In the genomic region with DNA sequence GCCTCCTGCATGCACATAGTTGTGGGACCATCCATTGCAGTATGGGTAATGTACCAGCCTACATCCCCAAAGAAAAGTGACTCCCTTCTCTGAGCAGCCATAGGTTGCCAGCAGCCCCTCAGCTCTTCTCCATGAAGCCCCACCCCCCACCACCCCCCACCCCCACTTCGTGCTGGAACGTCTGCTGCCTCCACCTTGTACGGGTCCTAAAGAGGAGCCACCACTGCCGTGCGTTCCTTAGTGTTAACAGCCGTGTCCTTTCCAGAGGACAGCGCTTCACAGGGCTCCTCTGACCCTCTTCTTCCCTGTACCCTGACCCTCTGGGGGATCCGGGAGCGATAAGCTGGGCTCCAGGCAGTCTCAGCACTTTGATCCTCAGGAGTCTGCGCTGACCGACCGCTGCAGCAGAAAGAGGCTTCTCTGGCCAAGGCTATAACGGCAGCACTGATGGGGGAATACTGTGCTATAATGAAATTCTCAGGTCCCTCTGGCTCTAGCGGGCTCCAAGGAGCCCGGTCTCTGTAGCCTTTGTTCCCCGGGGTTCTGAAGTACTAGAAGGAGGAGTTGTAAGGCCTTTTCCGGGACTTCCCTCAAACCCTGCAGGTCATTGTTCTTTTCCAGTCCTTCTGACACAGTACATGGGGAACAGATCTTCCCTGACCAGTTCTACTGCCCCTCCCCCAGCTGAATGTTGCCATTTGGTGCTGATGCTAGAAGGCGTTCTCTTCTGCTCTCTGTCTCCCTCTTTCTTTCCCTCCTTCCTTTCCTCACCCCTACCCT, we compare ENCODE assay signal across 9 mouse cellular contexts. TPM values are rescaled to one million over a fixed set of nuclear protein-coding genes. Genes with fewer than 3 reads are reported as not detected.
DNase-seq lines count a peak whose midpoint lies in the region; ATAC-seq and TF ChIP-seq lines count a peak whose summit lies in the region.
"Had no signal": no experiment of that assay in that cellular context is flagged by ENCODE, and none has a peak within 500 bp of the region (broad histone marks: within the 10 kb centered on the region; RNA-seq: fewer than 3 reads in every experiment).

No protein-coding gene starts in this region.

- no peak for DNase-seq in kidney, adult 11 months
- peak; percentile 81 for DNase-seq in brain, adult 2 months (ENCODE audit: low read depth, low spot score)
- no peak for DNase-seq in liver, embryonic 14.5 days (ENCODE audit: low read depth in 3 of 3, low spot score in 3 of 3)
- DNase-seq in retina, embryonic 14.5 days (ENCODE audit: low spot score), result peak; percentile 63
- DNase-seq in gastrocnemius, adult 8-10 months (ENCODE audit: low spot score in 2 of 2), result no peak

- no peak for TF ChIP-seq EP300 in liver, embryonic 14.5 days (IDR thresholded peaks at IDR 0.05; ENCODE audit: low read depth)

- H3K4me3 ChIP-seq in kidney, embryonic 14.5 days (ENCODE audit: low read length), result peak overlapping the region; percentile 35
- peak overlapping the region; percentile 41 for H3K4me3 ChIP-seq in embryonic facial prominence, embryonic 12.5 days
- H3K4me3 ChIP-seq in hindbrain, embryonic 13.5 days, result peak overlapping the region; percentile 43
- H3K4me3 ChIP-seq in liver, embryonic 14.5 days (ENCODE audit: insufficient read depth in 1 of 2, low read depth in 2 of 2, low read length in 2 of 2), result peak overlapping the region in 1 of 2 experiments; percentile 34; a peak in 1 of 4 replicates

- no peak for TF ChIP-seq CTCF in liver, embryonic 14.5 days (IDR thresholded peaks at IDR 0.05; ENCODE audit: low read depth)

- no peak overlapping the region for H3K27ac ChIP-seq in kidney, embryonic 14.5 days (ENCODE audit: low read depth, low read length)
- peak overlapping the region; percentile 73 for H3K27ac ChIP-seq in embryonic facial prominence, embryonic 12.5 days
- H3K27ac ChIP-seq in hindbrain, embryonic 13.5 days, result peak overlapping the region; percentile 89
- H3K27ac ChIP-seq in liver, embryonic 14.5 days, result no peak overlapping the region

- H3K27me3 ChIP-seq in kidney, embryonic 14.5 days (ENCODE audit: control insufficient read depth, insufficient read depth, low read length), result no peaks in the 10 kb centered on the region
- H3K27me3 ChIP-seq in embryonic facial prominence, embryonic 12.5 days, result no peaks in the 10 kb centered on the region
- H3K27me3 ChIP-seq in hindbrain, embryonic 13.5 days, result no peaks in the 10 kb centered on the region
- H3K27me3 ChIP-seq in liver, embryonic 14.5 days (ENCODE audit: control insufficient read depth, insufficient read depth, low read length), result no peaks in the 10 kb centered on the region; the same call in 1 of the 2 replicates

- WGBS in kidney, embryonic 14.5 days, result under 1% methylated on average over 18 of the region's 18 CpGs
- WGBS in embryonic facial prominence, embryonic 12.5 days, result under 1% methylated on average over 18 of the region's 18 CpGs
- under 1% methylated on average over 18 of the region's 18 CpGs for WGBS in hindbrain, embryonic 13.5 days
- WGBS in liver, embryonic 14.5 days (ENCODE audit: insufficient replicate concordance), result 4% methylated on average over 18 of the region's 18 CpGs

- peak overlapping the region; percentile 42; the same call in 1 of the 2 replicates for H3K9ac ChIP-seq in kidney, embryonic 14.5 days (ENCODE audit: low read depth, low read length)
- peak overlapping the region; percentile 49 for H3K9ac ChIP-seq in embryonic facial prominence, embryonic 12.5 days
- H3K9ac ChIP-seq in hindbrain, embryonic 13.5 days, result peak overlapping the region; percentile 77
- H3K9ac ChIP-seq in liver, embryonic 14.5 days (replicated peaks), result no peak overlapping the region

- no peaks in the 10 kb centered on the region for H3K9me3 ChIP-seq in kidney, embryonic 14.5 days (ENCODE audit: control insufficient read depth, low read length)
- no peaks in the 10 kb centered on the region for H3K9me3 ChIP-seq in embryonic facial prominence, embryonic 12.5 days
- H3K9me3 ChIP-seq in hindbrain, embryonic 13.5 days, result no peaks in the 10 kb centered on the region
- no peaks in the 10 kb centered on the region for H3K9me3 ChIP-seq in liver, embryonic 14.5 days (ENCODE audit: control insufficient read depth, low read length)

- ATAC-seq in kidney, embryonic 14.5 days (ENCODE audit: low FRiP score, low TSS enrichment), result peak; percentile 65
- peak; percentile 82; the same call in 1 of the 2 replicates for ATAC-seq in embryonic facial prominence, embryonic 12.5 days (ENCODE audit: insufficient number of reproducible peaks, insufficient read depth, low FRiP score, low TSS enrichment)
- ATAC-seq in hindbrain, embryonic 13.5 days (ENCODE audit: low FRiP score), result peak; percentile 84
- no peak for ATAC-seq in liver, embryonic 14.5 days (ENCODE audit: insufficient read depth)

- no peaks in the 10 kb centered on the region for H3K36me3 ChIP-seq in kidney, embryonic 14.5 days (ENCODE audit: control insufficient read depth, insufficient read depth, low read length)
- no peaks in the 10 kb centered on the region for H3K36me3 ChIP-seq in embryonic facial prominence, embryonic 12.5 days
- no peaks in the 10 kb centered on the region for H3K36me3 ChIP-seq in hindbrain, embryonic 13.5 days
- H3K36me3 ChIP-seq in liver, embryonic 14.5 days (replicated peaks; ENCODE audit: control insufficient read depth, insufficient read depth, low read depth), result no peaks in the 10 kb centered on the region

- peak overlapping the region; percentile 65 for H3K4me2 ChIP-seq in kidney, embryonic 14.5 days (replicated peaks; ENCODE audit: low read depth, low read length)
- peak overlapping the region; percentile 69 for H3K4me2 ChIP-seq in embryonic facial prominence, embryonic 12.5 days (replicated peaks)
- H3K4me2 ChIP-seq in hindbrain, embryonic 13.5 days, result peak overlapping the region; percentile 67
- H3K4me2 ChIP-seq in liver, embryonic 14.5 days (ENCODE audit: low read depth), result peak overlapping the region; percentile 27

- peaks cover 12% of the 10 kb centered on the region; the same call in 1 of the 2 replicates for H3K4me1 ChIP-seq in kidney, embryonic 14.5 days (ENCODE audit: control insufficient read depth, insufficient read depth, low read length)
- peaks cover 17% of the 10 kb centered on the region for H3K4me1 ChIP-seq in embryonic facial prominence, embryonic 12.5 days
- H3K4me1 ChIP-seq in hindbrain, embryonic 13.5 days (replicated peaks), result peaks cover 15% of the 10 kb centered on the region
- H3K4me1 ChIP-seq in liver, embryonic 14.5 days (replicated peaks; ENCODE audit: control insufficient read depth in 2 of 2, insufficient read depth in 2 of 2, low read length in 1 of 2), result no peaks in the 10 kb centered on the region

RNA-seq across cellular contexts. Expression of a gene that starts 10.1 kb away (rescaled TPM):
- polyA plus RNA-seq in kidney, embryonic 14.5 days (2014; fragmentation: Nextera tagmentation; extraction: Ambion mirVana), result 87.5 and 108 TPM in 2 replicates
- 96.4 and 101 TPM in 2 replicates for polyA plus RNA-seq in embryonic facial prominence, embryonic 12.5 days (2016; fragmentation: Nextera tagmentation; extraction: Ambion mirVana)
- 91.1 and 92.8 TPM in 2 replicates for polyA plus RNA-seq in hindbrain, embryonic 13.5 days (2015; fragmentation: Nextera tagmentation; extraction: Ambion mirVana)
- polyA plus RNA-seq in liver, embryonic 14.5 days (2012; rRNA removed), result 23.1 and 24.5 TPM in 2 replicates
- 26.8 and 28.5 TPM in 2 replicates for polyA plus RNA-seq in liver, embryonic 14.5 days (2014; fragmentation: Nextera tagmentation; extraction: Ambion mirVana)
- total RNA-seq in gastrocnemius, adult 8-10 months (2022), result 10 to 100 TPM; 31.0 to 35.9 (median 32.5) TPM

RNA-seq across cellular contexts. Expression of a gene that starts 27.0 kb away (rescaled TPM):
- 56.3 and 60.9 TPM in 2 replicates for polyA plus RNA-seq in kidney, embryonic 14.5 days (2014; fragmentation: Nextera tagmentation; extraction: Ambion mirVana)
- 50.5 and 52.3 TPM in 2 replicates for polyA plus RNA-seq in embryonic facial prominence, embryonic 12.5 days (2016; fragmentation: Nextera tagmentation; extraction: Ambion mirVana)
- 19.8 and 21.3 TPM in 2 replicates for polyA plus RNA-seq in hindbrain, embryonic 13.5 days (2015; fragmentation: Nextera tagmentation; extraction: Ambion mirVana)
- polyA plus RNA-seq in liver, embryonic 14.5 days (2012; rRNA removed), result 16.5 and 24.2 TPM in 2 replicates
- 31.6 and 33.7 TPM in 2 replicates for polyA plus RNA-seq in liver, embryonic 14.5 days (2014; fragmentation: Nextera tagmentation; extraction: Ambion mirVana)
- 1 to 10 TPM; 1.6 to 3.5 (median 3.1) TPM for total RNA-seq in gastrocnemius, adult 8-10 months (2022)

RNA-seq across cellular contexts. Expression of a gene that starts 49.9 kb away (rescaled TPM):
- polyA plus RNA-seq in kidney, embryonic 14.5 days (2014; fragmentation: Nextera tagmentation; extraction: Ambion mirVana), result 17.4 and 32.2 TPM in 2 replicates
- 67.8 and 69.0 TPM in 2 replicates for polyA plus RNA-seq in embryonic facial prominence, embryonic 12.5 days (2016; fragmentation: Nextera tagmentation; extraction: Ambion mirVana)
- 9.8 and 10.0 TPM in 2 replicates for polyA plus RNA-seq in hindbrain, embryonic 13.5 days (2015; fragmentation: Nextera tagmentation; extraction: Ambion mirVana)
- polyA plus RNA-seq in liver, embryonic 14.5 days (2012; rRNA removed), result 3.7 TPM in 2 replicates
- polyA plus RNA-seq in liver, embryonic 14.5 days (2014; fragmentation: Nextera tagmentation; extraction: Ambion mirVana), result 1.0 and 1.8 TPM in 2 replicates
- total RNA-seq in gastrocnemius, adult 8-10 months (2022), result 1 to 10 TPM in 2 of 4 experiments, under 1 TPM in 2; 0.87 to 1.8 (median 1.3) TPM

RNA-seq across cellular contexts. Expression of a gene that starts 51.5 kb away (rescaled TPM):
- polyA plus RNA-seq in kidney, embryonic 14.5 days (2014; fragmentation: Nextera tagmentation; extraction: Ambion mirVana), result 6.1 and 6.9 TPM in 2 replicates
- polyA plus RNA-seq in embryonic facial prominence, embryonic 12.5 days (2016; fragmentation: Nextera tagmentation; extraction: Ambion mirVana), result 5.5 and 6.9 TPM in 2 replicates
- polyA plus RNA-seq in hindbrain, embryonic 13.5 days (2015; fragmentation: Nextera tagmentation; extraction: Ambion mirVana), result 48.0 and 48.8 TPM in 2 replicates
- 0.09 and 0.12 TPM in 2 replicates for polyA plus RNA-seq in liver, embryonic 14.5 days (2012; rRNA removed)
- polyA plus RNA-seq in liver, embryonic 14.5 days (2014; fragmentation: Nextera tagmentation; extraction: Ambion mirVana), result 0.05 TPM in 1 of 2 replicates, not detected in the other
- total RNA-seq in gastrocnemius, adult 8-10 months (2022), result not detected
- total RNA-seq: heart, adult 18-20 months had no signal

Comparison
In these comparisons a context has a peak if more than half of its experiments do, and no peak if none do; other contexts are left out.
1. H3K27ac ChIP-seq: peak in embryonic facial prominence, embryonic 12.5 days (single experiment) and hindbrain, embryonic 13.5 days (single experiment); none in kidney, embryonic 14.5 days (single experiment) and liver, embryonic 14.5 days (single experiment).
2. DNase-seq: peak in brain, adult 2 months (single experiment) and retina, embryonic 14.5 days (single experiment); none in kidney, adult 11 months (single experiment), liver, embryonic 14.5 days (0 of 3) and gastrocnemius, adult 8-10 months (0 of 2).
3. Peak in every context shown above with its lines, with median percentiles within 50 percentile points of each other: H3K4me2 ChIP-seq.